Mouse (Mus musculus) naive thymus-derived CD4-positive, alpha-beta T cell, adult 5 months (primary cell): ENCODE results near the gene Hmga2. TPM values are rescaled to one million over a fixed set of nuclear protein-coding genes. Genes with fewer than 3 reads are reported as not detected.

Experiments
- polyA plus RNA-seq: library from polyadenylated mRNA; unstranded; fragments of 100-300 nt; shearing (Covaris generic); gene quantifications from one replicate; pipeline ENCODE4 v1.2.1, GENCODE M21; 2017

Gene Hmga2
- polyA plus RNA-seq, result not detected

GRCm38 (mm10) chr10:120475601-120476515, at the start of gene Hmga2:
Gene Hmga2 (minus strand): TSS chr10:120476469.

Other genes with a start within 250 kb of the Hmga2 start
- gene Llph, start 249.4 kb downstream of the Hmga2 start, polyA plus RNA-seq, result 125 TPM